Mouse (Mus musculus): ENCODE measurements around the gene Ablim1. TPM values are rescaled to one million over a fixed set of nuclear protein-coding genes. Genes with fewer than 3 reads are reported as not detected.

Ablim1 gene
- total and polyA plus RNA-seq, 3 experiments, result 15.8 to 39.9 (median 33.6) TPM

Other genes with a start within 250 kb of the Ablim1 start
- 10 to 100 TPM; 19.4 to 20.6 TPM for gene Fam160b1, start 45.8 kb upstream of the Ablim1 start, total RNA-seq (2021)
- 9.6 and 10.6 TPM in 2 replicates for gene Fam160b1, start 45.8 kb upstream of the Ablim1 start, polyA plus RNA-seq (2012; rRNA removed)
- gene Trub1, start 138.0 kb upstream of the Ablim1 start, total RNA-seq (2021), result 10 to 100 TPM; 13.9 to 15.1 TPM
- 9.9 and 11.8 TPM in 2 replicates for gene Trub1, start 138.0 kb upstream of the Ablim1 start, polyA plus RNA-seq (2012; rRNA removed)

Data from adrenal gland, adult 2 months (tissue).